Mouse (Mus musculus): ENCODE data around the gene Cd4. TPM values are rescaled to one million over a fixed set of nuclear protein-coding genes. Genes with fewer than 3 reads are reported as not detected.

Gene Cd4
- polyA plus RNA-seq, 1 experiment from 2014 or later: not detected

- Histone ChIP-seq H3K27me3 (ENCODE audit: control insufficient read depth, insufficient read depth, low read length) (no peaks in the 10 kb centered on the region; the same call in 1 of the 2 replicates), H3K9ac (replicated peaks; ENCODE audit: low read length) (peak overlapping the region; percentile 97), H3K9me3 (replicated peaks; ENCODE audit: control insufficient read depth, low read length) (no peaks in the 10 kb centered on the region), H3K4me2 (ENCODE audit: low read depth, low read length) (peak overlapping the region; percentile 79), H3K4me1 (ENCODE audit: control insufficient read depth, insufficient read depth, low read length) (peaks cover 11% of the 10 kb centered on the region), H3K27ac (replicated peaks; ENCODE audit: low read depth, low read length) (peak overlapping the region; percentile 95), H3K36me3 (replicated peaks; ENCODE audit: control insufficient read depth, insufficient read depth, low read depth, low read length) (no peaks in the 10 kb centered on the region; the same call in none of the 2 replicates), H3K4me3 (ENCODE audit: low read depth, low read length) (peak overlapping the region; percentile 82)
- DNase-seq (ENCODE audit: low spot score): no peak
- ATAC-seq (replicated peaks; ENCODE audit: insufficient number of reproducible peaks, low FRiP score, low TSS enrichment, low read depth): no peak
- 23% methylated on average over 26 of the region's 26 CpGs for WGBS
Observed at GRCm38 (mm10) chr6:124857840-124858530, 30.0 kb downstream of the Cd4 start.

DNA sequence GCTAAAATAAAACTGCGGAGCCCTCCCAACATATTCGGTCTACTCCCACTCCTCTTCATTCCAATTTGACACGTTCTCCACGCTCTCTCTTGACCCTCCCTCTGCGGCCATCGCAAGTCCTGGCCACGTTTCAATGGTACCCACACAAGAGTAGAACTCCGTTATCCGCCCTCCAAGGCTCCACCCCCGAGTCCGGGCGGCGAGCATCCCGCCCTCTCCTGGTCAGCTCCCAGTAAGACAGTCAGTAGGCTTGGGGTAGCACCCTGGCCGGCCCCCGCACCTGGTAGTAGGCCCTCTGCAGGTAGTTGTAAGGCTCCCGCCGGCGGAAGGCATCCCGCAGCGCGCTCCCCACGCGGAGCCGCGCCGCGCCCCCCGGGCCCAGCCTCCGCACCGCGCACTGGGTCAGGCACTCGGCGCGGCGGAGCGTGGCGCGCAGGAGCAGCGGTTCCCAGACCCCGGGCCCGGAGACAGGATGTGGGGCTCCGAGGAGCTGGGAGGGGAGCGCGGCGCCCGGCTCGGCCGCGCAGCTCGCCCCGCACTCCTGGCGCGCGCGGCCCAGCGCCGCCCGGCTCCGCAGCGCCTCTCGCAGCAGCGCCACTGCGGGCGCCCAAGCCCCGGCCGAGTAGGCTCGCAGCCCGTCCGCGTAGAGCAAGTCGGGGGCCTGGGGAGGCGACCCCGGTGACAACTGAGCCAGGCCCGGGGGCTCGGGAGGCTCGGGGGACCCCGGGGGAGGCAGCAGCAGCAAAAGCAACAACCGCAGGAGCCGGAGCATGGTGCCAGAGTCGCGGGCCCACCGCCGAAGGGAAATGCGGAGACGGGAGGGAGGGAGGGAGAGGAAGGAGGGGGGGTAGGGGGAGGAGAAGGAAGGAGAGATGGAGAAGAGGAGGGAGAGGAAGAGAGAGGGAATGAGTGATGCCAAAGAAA lies 30.8 kb downstream of the Cd4 start, which contains the start of gene P3h3:
TSS of gene P3h3 (minus strand) at position 837 of the 924 bp plus-strand sequence.
- Histone ChIP-seq H3K27ac (replicated peaks; ENCODE audit: low read depth, low read length) (peak within 1 kb of the TSS; percentile 95), H3K36me3 (replicated peaks; ENCODE audit: control insufficient read depth, insufficient read depth, low read depth, low read length) (no peaks in the 10 kb centered on the region; the same call in none of the 2 replicates), H3K27me3 (ENCODE audit: control insufficient read depth, insufficient read depth, low read length) (no peaks in the 10 kb centered on the region), H3K9me3 (replicated peaks; ENCODE audit: control insufficient read depth, low read length) (no peaks in the 10 kb centered on the region), H3K4me2 (ENCODE audit: low read depth, low read length) (peak within 1 kb of the TSS; percentile 79), H3K4me1 (ENCODE audit: control insufficient read depth, insufficient read depth, low read length) (peaks cover 8% of the 10 kb centered on the region), H3K9ac (replicated peaks; ENCODE audit: low read length) (peak within 1 kb of the TSS; percentile 97), H3K4me3 (ENCODE audit: low read depth, low read length) (peak within 1 kb of the TSS; percentile 82)
- under 1% methylated on average over 73 of the region's 86 CpGs for WGBS
- ATAC-seq (replicated peaks; ENCODE audit: insufficient number of reproducible peaks, low FRiP score, low TSS enrichment, low read depth): peak; percentile 78
- DNase-seq (ENCODE audit: low spot score): peak; percentile 93

- 4% methylated on average over 14 of the region's 14 CpGs for WGBS
- Histone ChIP-seq H3K4me2 (ENCODE audit: low read depth, low read length) (peak overlapping the region; percentile 79), H3K27me3 (ENCODE audit: control insufficient read depth, insufficient read depth, low read length) (no peaks in the 10 kb centered on the region), H3K27ac (replicated peaks; ENCODE audit: low read depth, low read length) (peak overlapping the region; percentile 95), H3K9me3 (replicated peaks; ENCODE audit: control insufficient read depth, low read length) (no peaks in the 10 kb centered on the region), H3K9ac (replicated peaks; ENCODE audit: low read length) (peak overlapping the region; percentile 97), H3K4me1 (ENCODE audit: control insufficient read depth, insufficient read depth, low read length) (peaks cover 8% of the 10 kb centered on the region), H3K4me3 (ENCODE audit: low read depth, low read length) (peak overlapping the region; percentile 82), H3K36me3 (replicated peaks; ENCODE audit: control insufficient read depth, insufficient read depth, low read depth, low read length) (no peaks in the 10 kb centered on the region; the same call in none of the 2 replicates)
- ATAC-seq (replicated peaks; ENCODE audit: insufficient number of reproducible peaks, low FRiP score, low TSS enrichment, low read depth) (peak; percentile 61), DNase-seq (ENCODE audit: low spot score) (peak; percentile 88)
Observed at GRCm38 (mm10) chr6:124856321-124856720, 31.7 kb downstream of the Cd4 start.

- Histone ChIP-seq H3K36me3 (replicated peaks; ENCODE audit: control insufficient read depth, insufficient read depth, low read depth, low read length) (no peaks in the 10 kb centered on the region; the same call in none of the 2 replicates), H3K27ac (replicated peaks; ENCODE audit: low read depth, low read length) (no peak overlapping the region), H3K9me3 (replicated peaks; ENCODE audit: control insufficient read depth, low read length) (no peaks in the 10 kb centered on the region), H3K4me1 (ENCODE audit: control insufficient read depth, insufficient read depth, low read length) (peaks cover 5% of the 10 kb centered on the region), H3K4me2 (ENCODE audit: low read depth, low read length) (no peak overlapping the region), H3K27me3 (ENCODE audit: control insufficient read depth, insufficient read depth, low read length) (no peaks in the 10 kb centered on the region), H3K4me3 (ENCODE audit: low read depth, low read length) (no peak overlapping the region), H3K9ac (replicated peaks; ENCODE audit: low read length) (no peak overlapping the region)
- DNase-seq (ENCODE audit: low spot score): no peak
- whole genome bisulfite sequencing: 64% methylated on average over 12 of the region's 12 CpGs
- ATAC-seq (replicated peaks; ENCODE audit: insufficient number of reproducible peaks, low FRiP score, low TSS enrichment, low read depth): no peak
Observed at GRCm38 (mm10) chr6:124854647-124855046, 33.4 kb downstream of the Cd4 start.

DNA sequence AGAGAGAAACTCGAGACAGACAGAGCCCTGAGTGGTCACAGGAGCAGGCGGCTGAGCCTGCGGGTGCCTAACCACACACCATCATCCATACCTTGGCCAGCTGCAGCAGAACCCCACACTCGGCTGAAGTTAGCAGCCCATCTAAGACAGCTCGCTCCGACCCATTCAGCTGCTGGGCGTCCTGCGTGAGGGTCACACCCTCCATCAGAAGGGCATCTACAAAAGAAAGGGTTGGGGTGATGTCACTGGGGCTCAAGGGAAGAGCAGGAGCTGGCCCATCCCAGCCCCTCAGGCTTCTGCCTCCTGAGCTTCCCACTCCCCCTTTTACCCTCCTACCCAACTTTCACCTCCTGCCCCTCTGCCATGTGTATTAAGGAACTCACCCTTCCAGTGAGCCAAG lies 37.5 kb downstream of the Cd4 start:
- Histone ChIP-seq H3K36me3 (replicated peaks; ENCODE audit: control insufficient read depth, insufficient read depth, low read depth, low read length) (no peaks in the 10 kb centered on the region; the same call in none of the 2 replicates), H3K9me3 (replicated peaks; ENCODE audit: control insufficient read depth, low read length) (no peaks in the 10 kb centered on the region), H3K9ac (replicated peaks; ENCODE audit: low read length) (no peak overlapping the region), H3K27me3 (ENCODE audit: control insufficient read depth, insufficient read depth, low read length) (no peaks in the 10 kb centered on the region; the same call in 1 of the 2 replicates), H3K4me1 (ENCODE audit: control insufficient read depth, insufficient read depth, low read length) (no peaks in the 10 kb centered on the region), H3K27ac (replicated peaks; ENCODE audit: low read depth, low read length) (no peak overlapping the region), H3K4me3 (ENCODE audit: low read depth, low read length) (no peak overlapping the region), H3K4me2 (ENCODE audit: low read depth, low read length) (no peak overlapping the region)
- no peak for DNase-seq (ENCODE audit: low spot score)
- ATAC-seq (replicated peaks; ENCODE audit: insufficient number of reproducible peaks, low FRiP score, low TSS enrichment, low read depth): no peak
- WGBS: 51% methylated on average over 8 of the region's 8 CpGs

DNA sequence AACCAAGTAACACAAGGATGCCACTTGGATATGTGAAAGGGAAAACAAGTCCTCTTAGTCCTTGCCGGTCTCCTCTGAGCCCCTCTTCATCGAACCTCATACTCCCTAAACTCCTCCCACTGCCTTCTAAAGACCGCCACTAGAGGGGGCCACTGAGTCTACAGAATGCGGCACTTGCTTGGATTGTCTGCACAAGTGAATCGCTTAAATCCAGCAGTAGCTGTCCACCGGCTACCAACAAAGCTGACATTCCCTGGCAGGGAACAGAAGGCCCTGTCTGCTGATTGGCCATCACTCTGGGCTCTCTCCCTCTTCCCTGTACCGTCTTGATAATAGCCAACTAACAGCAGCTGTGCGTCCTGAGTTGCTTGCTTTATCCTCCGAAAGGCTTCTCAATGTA lies 40.7 kb downstream of the Cd4 start:
- no peak overlapping the region for H3K27ac ChIP-seq (replicated peaks; ENCODE audit: low read depth, low read length)
- 12% methylated on average over 9 of the region's 9 CpGs for WGBS
- peak; percentile 97 for DNase-seq (ENCODE audit: low spot score)
- peak; percentile 80; the same call in 1 of the 2 replicates for ATAC-seq (replicated peaks; ENCODE audit: insufficient number of reproducible peaks, low FRiP score, low TSS enrichment, low read depth)
- no peaks in the 10 kb centered on the region for H3K9me3 ChIP-seq (replicated peaks; ENCODE audit: control insufficient read depth, low read length)
- H3K4me2 ChIP-seq (ENCODE audit: low read depth, low read length): no peak overlapping the region
- no peaks in the 10 kb centered on the region for H3K4me1 ChIP-seq (ENCODE audit: control insufficient read depth, insufficient read depth, low read length)
- no peaks in the 10 kb centered on the region; the same call in 1 of the 2 replicates for H3K27me3 ChIP-seq (ENCODE audit: control insufficient read depth, insufficient read depth, low read length)
- H3K36me3 ChIP-seq (replicated peaks; ENCODE audit: control insufficient read depth, insufficient read depth, low read depth, low read length): no peaks in the 10 kb centered on the region; the same call in 1 of the 2 replicates
- no peak overlapping the region for H3K4me3 ChIP-seq (ENCODE audit: low read depth, low read length)
- H3K9ac ChIP-seq (replicated peaks; ENCODE audit: low read length): no peak overlapping the region

DNA sequence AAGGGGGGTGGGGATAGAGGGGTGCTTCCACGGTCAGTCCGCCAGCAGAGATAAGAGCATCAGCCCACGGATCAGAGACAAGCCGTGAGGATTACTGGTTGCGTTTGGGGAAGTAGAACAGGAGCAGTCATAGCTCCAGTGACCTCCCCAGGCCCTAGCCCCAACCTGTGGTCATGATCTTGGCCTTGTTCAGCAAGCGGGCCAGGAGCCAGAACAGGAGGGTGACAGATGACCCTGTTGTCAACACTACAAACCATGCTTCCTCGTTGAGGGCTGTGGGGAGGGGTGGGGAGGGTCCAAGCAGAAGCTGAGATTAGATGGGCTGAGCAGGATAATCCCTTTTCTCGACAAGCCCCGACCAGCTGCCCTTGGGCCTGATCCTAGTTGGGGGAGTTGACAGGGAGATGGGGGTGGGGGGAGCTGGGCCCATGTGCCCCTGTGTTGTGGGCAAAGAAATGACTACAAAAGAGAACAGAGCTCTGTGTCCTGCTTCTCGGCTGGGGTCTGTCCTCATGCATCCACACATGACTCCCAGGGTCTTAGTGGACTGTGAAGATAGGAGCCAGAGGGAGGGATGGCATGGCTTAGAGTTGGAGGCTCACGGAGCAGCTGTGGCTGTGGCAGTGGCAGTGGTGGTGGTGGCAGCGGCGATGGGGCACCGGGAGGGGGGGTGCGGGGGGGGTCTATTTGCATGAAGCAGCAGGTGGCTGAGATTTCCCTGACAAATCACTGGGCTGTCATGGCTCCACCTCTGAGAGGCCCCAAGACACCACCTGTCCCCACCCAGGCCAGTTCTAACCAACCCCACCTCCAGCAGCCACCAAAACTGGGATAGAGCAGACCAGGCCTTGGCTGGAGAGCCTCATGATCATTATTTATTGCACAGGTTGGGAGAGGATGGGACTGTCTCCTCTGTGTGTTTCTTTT lies 47.5 kb downstream of the Cd4 start, which contains the start of gene Gnb3:
TSS of gene Gnb3 (minus strand) at position 35 of the 927 bp plus-strand sequence.
- H3K9me3 ChIP-seq (replicated peaks; ENCODE audit: control insufficient read depth, low read length): no peaks in the 10 kb centered on the region
- ATAC-seq (replicated peaks; ENCODE audit: insufficient number of reproducible peaks, low FRiP score, low TSS enrichment, low read depth): no peak
- H3K4me2 ChIP-seq (ENCODE audit: low read depth, low read length): no peak within 1 kb of the TSS; the same call in 1 of the 2 replicates

More for the DNA sequence above, 47.5 kb downstream of the Cd4 start, which contains the start of gene Gnb3:
- WGBS: 32% methylated on average over 15 of the region's 15 CpGs
- DNase-seq (ENCODE audit: low spot score): no peak
- peak within 1 kb of the TSS; percentile 29 for H3K9ac ChIP-seq (replicated peaks; ENCODE audit: low read length)
- H3K27me3 ChIP-seq (ENCODE audit: control insufficient read depth, insufficient read depth, low read length): no peaks in the 10 kb centered on the region
- no peaks in the 10 kb centered on the region; the same call in 1 of the 2 replicates for H3K36me3 ChIP-seq (replicated peaks; ENCODE audit: control insufficient read depth, insufficient read depth, low read depth, low read length)
- no peak within 1 kb of the TSS for H3K4me3 ChIP-seq (ENCODE audit: low read depth, low read length)
- H3K27ac ChIP-seq (replicated peaks; ENCODE audit: low read depth, low read length): no peak within 1 kb of the TSS
- H3K4me1 ChIP-seq (ENCODE audit: control insufficient read depth, insufficient read depth, low read length): peaks cover 6% of the 10 kb centered on the region
